Mouse (Mus musculus) CH12F3 (cell line): ENCODE measurements around the gene Fbxo40.

ENCODE experiments used
- in situ Hi-C: fragments of 300-500 bp; cut with MboI; formaldehyde crosslinking; loops from 2 replicates; pipeline ENCODE4 v1.14.3; 2020; ENCODE audit warnings: low sequenced_read_pairs

Gene Fbxo40

GRCm38 (mm10) chr16:36925351-36925750 is 64.9 kb downstream of the Fbxo40 start:
- in situ Hi-C loops, result no loop called here

- in situ Hi-C loops, result no loop called here
Observed at GRCm38 (mm10) chr16:36924312-36924711, 66.0 kb downstream of the Fbxo40 start.

DNA sequence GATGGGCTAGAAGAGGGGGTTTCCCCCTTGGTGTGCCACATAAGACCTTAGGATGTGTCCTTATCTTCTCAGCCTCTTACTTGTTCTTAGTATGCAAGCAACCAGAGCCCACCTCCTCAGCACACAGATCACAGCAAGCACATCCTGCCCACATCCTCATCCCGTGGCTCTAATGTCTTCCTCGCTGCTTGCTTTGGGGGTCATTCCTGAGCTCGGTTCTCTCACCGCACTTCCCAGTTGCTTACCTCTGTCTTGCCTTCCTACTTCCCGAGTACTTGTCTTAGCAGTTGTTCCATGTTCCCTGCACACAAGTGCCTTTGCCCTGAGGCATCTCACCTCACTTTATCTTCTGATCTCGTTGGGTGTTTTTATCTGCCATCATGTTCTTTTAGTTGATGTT is 68.3 kb downstream of the Fbxo40 start:
- in situ Hi-C loops, result no loop called here

DNA sequence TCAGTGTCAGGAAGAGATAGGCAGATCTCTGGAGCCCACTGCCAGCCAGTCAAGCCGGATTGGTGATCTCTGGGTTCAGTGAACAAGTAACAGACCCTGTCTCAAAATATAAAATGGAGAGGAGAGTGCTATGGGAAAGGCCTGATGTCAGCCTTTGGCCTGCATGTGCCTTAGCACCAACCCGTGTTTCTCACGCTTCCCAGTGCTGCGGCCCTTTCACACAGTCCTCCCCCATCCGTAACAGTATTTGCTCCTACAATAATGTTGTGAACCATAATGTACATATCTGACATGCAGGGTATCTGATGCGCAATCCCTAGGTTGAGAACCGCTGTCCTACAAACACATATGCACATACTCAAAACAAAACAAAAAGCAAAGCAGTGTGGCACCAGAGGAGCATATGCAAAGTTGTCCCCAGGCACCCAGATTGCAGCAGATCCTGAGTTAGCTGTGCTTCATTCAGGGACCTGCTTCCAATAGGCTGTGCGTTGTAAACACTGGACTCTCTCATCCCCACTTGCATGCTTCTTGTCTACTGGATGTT is 69.1 kb downstream of the Fbxo40 start:
- in situ Hi-C loops, result no loop called here

DNA sequence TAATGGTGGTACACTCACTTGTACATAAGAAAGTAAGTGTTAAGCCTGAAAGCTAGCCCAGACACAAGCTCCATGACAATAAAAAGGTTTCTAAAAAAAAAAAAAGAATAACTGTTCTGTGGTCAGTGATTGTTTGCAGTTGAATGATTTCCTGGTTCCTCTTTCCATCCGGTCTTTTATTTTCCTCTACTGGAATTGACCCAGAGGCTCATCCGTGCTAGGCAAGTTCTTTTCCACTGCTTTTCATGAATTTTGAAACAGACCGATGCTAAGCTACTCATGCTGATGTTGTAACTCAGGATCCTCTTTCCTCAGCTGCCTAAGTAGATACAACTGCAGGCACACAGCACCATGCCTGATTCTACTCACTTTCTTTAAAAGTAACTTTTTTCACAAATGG is 69.9 kb downstream of the Fbxo40 start:
- in situ Hi-C loops, result no loop called here

DNA sequence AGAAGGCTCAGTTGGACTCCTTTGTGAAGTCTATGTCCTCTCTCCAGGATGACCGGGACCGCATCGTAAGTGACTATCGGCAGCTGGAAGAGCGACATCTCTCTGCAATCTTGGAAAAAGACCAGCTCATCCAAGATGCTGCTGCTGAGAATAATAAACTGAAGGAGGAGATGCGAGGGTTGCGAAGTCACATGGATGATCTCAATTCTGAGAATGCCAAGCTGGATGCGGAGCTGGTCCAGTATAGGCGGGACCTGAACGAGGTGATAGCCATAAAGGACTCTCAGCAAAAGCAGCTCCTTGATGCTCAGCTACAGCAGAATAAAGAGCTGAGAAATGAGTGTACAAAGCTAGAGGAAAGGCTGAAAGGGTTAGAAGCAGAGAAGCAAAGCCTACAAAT is 71.8 kb downstream of the Fbxo40 start:
- in situ Hi-C loops, result no loop called here

DNA sequence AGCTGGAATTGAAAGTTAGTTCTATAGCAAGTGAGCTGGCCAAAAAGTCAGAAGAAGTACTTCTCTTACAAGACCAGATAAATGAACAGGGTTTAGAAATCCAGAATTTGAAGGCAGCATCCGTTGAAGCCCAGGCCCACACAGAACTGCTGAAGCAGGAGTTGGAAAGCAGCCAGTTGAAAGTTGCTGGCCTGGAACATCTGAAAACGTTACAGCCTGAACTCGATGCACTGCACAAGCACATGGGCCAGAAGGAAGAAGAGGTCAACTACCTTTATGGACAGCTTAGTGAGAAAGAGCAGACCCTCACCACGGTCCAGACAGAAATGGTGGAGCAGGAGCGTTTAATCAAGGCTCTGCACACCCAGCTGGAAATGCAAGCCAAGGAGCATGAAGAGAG is 76.1 kb downstream of the Fbxo40 start:
- in situ Hi-C loops, result no loop called here
